Mouse (Mus musculus) Muller cell, postnatal 12 days (primary cell): ENCODE data around the gene Rasal2.
A peak's percentile ranks its signal among the peaks of the same experiment; 100 is the strongest.

Source experiments
- DNase-seq: peaks from one replicate; pipeline ENCODE4 v3.0.0-alpha.2; 2015; ENCODE audit errors: inconsistent ontology term

Rasal2 gene

DNA sequence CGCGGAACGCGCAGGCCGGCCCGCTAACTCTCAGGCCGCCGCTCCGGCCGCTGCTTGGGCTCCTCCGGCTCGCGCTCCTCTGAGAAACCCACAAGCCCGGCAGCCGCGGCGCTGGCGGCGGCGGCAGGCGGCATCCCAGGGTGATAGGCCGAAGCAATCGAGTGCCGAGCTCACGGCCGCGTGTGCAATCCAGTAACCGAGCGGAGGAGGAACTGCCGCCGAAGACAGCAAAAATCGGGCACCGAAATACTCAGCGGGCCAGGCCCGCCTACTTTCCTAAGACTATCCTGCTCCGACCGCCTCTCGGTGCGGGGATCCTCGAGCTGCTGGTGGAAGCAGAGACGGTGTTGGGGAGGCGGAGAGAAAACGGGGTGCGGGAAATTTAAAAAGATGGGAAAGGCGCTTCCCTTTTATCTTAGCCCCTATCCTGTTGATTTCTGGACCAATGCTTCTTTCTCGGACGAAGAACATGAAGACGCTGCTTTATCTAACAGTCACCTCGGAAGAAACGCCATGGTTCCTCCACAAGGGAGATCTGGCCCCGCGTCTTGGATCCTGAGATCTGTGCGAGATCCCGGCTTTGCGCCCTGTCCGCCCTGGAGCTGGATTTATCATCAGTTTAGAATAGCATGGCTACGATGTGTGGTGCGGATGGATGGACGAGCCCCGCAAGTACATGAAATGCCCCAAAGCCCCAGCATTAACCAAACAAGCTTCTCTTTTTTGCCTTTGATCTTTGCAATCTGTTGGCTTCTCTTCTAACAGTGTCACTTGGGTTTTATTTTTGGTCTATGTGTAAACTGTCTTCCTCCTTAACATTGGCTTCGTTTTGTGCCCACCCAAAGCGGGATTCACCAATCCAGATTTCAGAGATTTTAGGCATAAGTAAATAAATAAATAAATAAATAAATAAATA, at the start of gene Rasal2:
Gene Rasal2, minus strand, starts transcription at position 142 of the 916 bp plus-strand sequence.
- peak; percentile 96 for DNase-seq

DNA sequence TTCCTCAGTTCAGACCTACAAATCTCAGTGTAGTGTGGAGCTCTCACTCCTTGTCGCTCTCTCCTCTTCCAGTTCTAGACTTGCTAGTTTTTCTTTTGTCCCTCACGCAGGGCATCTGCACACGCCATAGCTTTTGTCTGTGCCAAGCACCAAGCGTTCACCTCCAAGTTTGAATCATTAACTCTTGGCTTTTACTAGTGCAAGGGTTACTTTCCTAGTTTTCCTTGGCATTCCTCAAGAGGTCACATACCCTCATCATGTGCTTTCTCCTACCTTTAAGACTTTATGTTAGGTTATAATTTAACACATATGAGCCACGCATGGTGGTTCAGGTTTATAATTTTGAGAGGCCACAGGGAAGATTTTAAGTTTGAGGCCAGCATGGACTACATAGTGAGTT, 48.9 kb upstream of the Rasal2 start:
- DNase-seq, result no peak

DNA sequence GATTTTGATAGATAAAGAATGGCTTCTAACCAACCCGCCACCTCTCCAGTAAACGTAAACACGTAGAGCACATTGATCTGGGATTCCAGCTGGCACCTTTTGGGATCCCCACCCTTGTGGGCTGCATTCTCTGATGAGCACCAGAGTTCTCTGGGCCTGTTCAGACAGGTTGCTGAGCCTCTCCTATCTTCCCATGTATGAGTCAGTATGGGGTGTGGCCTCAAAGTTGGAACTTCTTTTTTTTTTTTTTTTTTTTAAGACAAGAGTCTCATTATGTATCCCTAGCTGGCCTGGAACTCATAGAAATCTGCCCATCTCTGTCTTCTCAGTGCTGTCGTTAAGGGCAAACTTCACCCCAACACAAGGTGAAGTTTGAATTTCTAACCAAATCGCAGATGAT, 47.5 kb upstream of the Rasal2 start:
- DNase-seq, result no peak

DNA sequence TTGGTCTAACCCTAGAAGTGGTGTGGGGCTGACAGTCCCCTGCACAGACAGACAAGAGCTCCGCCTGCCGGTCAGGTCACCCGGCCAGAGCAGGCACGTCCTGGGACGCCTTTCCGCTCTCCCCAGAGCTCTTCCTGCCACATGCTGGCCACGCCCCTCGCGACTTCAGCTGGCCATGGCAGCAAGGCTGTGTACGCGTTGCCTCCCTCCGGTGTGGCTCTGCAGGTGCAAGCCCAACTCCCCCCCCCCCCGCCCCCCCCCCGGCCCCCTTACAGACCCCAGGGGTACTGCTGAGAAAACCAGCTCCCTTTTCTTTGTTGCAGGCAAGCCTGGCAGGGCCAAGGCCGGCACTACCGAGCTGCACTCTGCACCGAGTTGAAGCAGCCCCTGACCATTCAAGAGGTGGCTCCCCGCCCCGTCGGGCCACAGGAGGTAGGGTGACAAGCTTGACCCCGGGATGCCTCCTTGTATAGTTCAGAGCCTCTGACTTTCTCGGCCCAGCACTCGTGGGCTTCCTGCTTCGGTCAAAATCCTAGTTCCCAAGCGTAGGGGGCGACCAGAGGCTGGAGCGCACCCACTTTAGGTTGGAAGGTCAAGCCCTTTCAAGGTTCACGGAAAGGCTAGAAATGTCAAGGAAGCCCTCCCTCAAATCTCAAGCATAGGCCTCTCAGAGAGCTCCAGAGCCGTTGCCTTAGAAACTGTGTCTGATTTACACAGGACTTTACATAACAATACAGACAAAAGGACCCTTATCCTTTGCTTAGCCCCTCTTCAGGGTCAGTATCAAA, 46.2 kb upstream of the Rasal2 start, which contains the start of gene Cryzl2:
Gene Cryzl2, plus strand, starts transcription at position 157 of the 788 bp plus-strand sequence.
- peak; percentile 71 for DNase-seq

DNA sequence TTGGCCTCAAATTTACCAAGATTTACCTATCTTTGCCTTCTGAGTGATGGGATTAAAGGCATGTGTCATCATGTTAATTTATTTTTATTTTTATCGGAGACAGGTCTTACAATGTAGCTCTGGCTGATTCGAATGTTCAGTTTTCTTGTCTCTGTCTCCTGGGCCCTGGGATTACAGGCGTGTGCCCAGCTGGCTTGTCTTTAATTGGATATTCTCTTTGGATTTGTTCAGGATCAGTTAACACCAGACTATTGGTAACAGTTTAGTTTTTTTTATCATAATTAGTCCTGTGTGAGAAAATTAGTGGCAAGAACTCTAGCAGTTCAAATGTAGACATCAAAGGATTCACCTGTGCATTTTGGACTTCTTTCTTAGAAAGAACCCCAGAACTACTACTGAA, 45.4 kb upstream of the Rasal2 start:
- DNase-seq, result no peak

DNA sequence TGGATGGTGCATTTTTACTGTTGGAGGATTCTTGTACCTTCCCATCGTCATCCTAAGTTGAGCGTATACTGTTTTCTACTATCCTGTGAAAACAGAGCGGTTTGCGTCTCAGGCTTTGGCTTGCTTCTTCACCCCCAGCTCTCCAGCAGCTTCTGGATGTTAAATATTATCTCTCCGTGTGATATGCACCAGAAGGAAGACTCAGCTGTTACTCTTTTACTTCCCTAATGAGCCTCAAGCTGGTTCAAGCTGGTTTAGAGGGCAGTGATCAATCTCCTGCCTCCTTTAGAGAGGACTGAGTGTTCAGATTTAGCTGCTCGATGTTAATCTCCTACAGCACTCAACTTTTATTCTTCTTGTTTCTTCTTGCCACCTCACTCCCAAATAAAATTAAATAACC, 42.5 kb upstream of the Rasal2 start:
- DNase-seq, result no peak

DNA sequence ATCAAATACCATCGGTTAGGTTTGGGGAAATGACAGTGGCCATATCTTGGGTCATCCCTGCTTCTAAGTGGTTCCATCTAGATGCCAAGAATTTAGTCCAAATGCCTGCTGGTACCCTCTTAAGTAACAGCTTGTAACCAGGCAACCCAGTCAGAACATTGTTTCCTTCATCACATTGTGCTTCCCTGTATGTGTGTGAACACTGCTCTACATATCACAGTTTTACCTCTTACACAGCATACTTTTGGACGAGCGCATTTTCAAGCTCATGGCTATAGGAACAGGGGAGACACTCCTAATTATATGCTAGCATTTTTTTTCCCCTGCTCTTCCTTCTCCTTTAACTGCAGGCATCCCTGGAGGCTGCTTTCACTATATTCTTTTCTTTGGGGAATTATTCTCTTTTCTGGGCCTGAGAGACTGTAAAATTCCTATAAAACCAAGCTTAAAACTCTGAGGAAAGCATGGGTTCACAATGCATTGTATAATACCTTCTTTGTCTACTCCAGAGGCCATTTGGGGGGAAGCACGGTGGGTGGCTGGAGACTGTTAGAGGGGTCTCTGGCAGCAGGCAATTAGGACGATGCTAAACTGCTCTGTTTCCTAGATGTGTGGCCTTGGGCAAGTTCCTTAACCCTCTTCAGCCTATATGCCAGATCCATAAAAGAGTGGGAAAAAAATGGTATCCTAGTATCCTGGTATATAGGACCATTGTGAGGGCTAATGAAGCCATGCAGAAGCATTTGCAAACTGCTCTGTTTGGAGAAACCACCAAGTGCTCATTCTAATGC, 40.6 kb upstream of the Rasal2 start:
- DNase-seq, result no peak

DNA sequence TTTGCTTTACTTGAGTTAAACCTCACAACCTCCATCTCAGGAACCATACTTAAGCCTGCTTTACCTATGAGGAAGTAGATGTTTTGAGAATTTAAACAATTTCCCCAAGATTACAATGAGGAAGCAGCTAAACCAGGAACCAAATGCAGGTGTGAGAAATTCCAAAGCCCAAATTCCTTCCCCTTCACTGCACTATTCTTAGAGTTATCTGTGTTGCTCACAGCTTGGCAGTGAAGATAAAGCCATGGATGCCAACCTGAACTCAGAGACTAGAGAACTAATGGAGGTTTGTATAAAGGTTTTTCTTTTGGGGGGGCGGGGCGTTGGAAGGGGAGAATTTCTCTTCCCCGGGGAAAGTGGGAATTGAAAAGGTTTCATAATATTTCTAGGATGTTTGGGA, 39.9 kb upstream of the Rasal2 start:
- DNase-seq, result no peak

DNA sequence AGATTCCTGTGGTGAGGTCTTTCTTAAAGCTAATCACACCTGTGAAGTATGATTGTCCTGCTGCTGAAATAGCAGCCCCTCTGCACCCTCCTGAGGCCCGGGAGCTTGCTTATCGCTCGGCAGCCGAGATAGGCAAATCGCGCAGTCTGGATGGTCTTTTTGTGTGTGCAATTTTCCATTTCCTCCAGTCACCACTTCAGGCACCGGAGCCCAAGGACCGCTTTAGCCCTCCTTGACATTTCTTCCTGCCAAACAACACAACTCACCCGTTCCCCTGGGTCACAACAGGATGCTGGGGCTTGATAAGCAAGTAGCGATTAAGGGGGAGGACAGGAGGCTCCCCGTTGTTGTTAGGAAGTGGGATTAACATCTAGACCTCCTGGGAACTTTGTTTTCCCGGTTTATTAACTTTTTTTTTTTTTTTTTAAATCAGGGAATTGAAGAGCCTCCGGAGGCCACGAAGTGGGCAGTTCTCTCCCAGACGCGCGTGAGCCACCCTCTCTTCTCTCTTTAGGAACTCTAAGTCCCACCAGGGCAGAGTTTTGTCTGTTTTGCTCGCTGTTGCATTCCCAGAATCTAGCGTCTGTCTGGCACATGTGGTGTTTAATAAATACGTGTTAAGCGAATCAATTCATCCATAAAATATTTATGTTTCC, 37.7 kb upstream of the Rasal2 start:
- DNase-seq, result no peak

DNA sequence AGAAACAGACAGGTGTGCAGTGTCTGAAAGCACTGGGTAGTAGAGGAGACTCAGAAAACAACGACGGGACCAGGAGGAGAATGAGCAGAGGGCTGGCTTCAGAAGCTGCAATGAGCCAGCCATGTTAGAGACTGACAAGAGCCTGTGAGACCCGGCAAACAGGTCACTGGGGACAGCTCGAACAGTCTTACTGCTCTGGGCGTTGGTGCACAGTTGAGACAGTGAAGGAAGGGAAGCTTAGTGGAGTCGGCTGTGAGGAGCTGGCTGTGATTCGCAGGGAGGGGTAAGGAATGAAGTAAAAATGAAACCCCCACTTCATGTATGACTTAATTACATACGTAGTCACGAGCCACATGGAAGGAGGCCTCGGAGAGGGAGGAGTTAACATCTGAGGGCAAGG, 37.1 kb upstream of the Rasal2 start:
- no peak for DNase-seq

DNA sequence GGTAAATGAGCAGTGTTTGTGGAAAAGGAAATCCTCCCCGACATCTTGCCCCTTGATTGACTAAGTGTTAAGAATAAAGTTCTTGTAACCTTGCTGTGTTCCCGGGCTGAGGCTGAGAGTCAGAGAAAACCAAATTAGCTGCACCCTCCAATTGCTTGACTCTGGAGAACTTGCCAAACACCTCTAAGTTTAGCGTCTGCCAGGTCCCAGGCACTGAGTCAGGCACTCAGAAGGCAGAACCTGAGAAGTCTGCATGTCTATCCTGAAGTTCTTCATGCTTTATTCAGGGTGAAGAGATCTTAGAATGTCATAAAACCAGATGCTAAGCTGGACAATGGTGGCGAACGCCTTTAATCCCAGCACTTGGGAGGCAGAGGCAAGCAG, 36.4 kb upstream of the Rasal2 start:
- DNase-seq, result no peak

DNA sequence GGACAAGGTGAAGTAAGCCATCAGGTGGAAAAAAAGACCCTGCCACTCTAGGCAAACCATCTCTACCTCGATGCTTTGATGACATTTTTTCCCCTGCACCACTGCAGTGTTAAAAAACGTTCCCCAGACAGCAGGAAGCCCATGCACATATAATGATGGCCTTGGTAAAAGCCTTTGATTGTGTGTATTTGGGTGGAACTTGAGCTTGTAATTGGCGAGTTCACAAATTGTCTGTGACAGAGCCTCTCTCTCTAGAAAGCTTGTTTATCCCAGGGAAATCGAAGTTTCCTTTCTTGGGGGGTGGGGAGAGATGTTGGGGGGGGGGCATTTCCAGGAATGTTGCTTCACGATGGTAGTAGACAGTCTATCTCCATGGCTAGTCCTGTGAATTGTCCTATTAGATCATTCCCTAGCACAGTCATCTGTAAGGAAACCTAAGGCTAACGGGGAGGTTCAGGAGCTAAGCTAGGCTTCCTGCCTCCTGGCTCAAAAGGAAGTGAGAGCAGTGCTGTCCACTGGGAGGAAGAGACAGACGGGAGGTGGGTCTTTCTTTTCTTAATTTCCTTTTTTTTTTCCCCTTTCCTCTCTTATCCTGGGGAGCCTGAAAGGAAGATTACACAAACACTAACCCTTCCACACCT, 35.9 kb upstream of the Rasal2 start:
- DNase-seq, result no peak

DNA sequence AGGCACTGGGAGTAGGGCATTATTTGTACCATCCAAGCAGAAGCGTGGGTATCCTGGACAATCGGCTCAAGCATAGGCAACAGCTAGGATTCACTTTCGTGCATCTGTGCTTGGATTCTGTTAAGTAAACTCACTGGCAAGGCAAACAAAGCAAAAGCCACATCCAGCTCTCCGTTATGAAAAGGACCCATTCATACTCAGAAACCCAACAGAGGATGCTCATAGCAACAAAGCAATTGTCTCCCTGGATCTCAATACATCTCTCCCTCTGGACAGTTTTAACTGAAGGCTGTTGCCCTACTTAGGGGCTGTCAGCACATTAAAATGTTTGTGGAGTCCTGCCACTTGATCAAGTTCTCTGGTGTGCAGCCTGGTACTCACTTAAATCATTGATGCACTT, 34.7 kb upstream of the Rasal2 start:
- DNase-seq, result peak; percentile 75

DNA sequence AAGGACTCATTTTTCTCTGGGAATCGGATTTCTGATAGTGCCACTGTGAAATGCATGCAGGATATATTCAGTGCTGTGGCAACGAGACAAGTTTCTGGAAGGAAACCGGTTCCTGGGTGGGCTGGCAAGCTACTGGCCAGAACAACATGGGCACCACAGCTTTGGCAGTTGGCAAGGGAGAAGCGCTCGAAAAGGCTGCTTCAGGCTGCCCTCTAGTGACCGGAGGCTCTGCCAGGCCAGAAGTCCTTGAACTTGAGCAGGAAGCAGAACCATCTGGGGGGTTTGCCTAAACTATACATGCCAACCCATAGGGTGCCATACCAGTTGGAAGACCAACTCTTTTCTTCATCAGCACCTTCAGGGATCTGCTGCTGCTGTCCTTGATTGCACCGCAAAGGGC, 33.9 kb upstream of the Rasal2 start:
- peak; percentile 51 for DNase-seq

DNA sequence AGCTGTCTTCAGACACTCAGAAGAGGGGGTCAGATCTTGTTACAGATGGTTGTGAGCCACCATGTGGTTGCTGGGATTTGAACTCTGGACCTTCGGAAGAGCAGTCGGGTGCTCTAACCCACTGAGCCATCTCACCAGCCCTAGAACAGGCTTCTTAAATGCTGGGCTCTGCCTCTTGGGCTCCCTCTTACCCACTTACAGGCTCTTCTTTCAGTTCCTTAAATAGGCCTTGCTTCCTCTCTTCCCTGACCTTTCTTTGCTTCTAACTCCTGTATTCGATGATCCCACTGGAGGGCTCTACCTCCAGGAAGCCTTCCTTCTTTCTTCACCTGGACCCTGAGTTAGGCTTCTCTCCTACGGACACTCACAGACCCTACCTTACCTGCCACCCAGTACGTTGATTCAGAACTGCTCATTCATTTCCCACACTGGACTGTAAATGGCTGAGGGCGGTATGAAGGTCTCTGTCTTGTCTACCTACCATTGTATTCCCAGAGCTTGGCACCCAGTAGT, 33.1 kb upstream of the Rasal2 start:
- no peak for DNase-seq

DNA sequence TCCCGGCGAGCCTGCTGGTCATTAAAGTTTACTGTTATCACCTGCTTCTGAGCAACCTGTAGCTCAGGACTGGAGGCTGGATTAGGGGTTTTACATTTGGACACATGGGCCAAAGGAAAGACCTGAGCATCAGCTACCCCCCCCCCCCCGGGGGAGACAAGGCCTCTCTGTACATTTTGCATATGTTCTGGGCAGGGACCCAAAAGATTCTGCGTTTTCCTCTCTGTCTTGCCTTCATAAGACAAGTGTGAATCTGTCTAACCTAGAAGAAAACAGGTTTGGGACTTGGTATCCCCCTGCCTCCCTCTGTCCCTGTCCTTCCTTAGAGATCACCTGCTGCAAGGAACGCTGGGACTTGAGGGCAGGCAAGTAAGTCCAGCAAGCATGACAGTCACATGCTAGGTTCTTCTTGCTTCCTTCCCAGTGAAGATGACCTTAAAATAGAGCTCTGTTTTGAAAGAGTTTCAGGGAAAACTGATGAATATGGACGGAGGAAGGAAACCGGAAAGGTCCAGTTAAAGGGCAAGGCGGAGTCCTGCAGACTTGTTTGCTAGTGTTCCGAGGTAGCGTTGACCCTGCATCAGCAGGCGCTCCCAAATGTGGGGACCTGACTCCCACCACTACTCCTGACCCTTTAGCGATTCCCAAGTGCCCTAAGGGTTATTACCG, 32.4 kb upstream of the Rasal2 start:
- no peak for DNase-seq

DNA sequence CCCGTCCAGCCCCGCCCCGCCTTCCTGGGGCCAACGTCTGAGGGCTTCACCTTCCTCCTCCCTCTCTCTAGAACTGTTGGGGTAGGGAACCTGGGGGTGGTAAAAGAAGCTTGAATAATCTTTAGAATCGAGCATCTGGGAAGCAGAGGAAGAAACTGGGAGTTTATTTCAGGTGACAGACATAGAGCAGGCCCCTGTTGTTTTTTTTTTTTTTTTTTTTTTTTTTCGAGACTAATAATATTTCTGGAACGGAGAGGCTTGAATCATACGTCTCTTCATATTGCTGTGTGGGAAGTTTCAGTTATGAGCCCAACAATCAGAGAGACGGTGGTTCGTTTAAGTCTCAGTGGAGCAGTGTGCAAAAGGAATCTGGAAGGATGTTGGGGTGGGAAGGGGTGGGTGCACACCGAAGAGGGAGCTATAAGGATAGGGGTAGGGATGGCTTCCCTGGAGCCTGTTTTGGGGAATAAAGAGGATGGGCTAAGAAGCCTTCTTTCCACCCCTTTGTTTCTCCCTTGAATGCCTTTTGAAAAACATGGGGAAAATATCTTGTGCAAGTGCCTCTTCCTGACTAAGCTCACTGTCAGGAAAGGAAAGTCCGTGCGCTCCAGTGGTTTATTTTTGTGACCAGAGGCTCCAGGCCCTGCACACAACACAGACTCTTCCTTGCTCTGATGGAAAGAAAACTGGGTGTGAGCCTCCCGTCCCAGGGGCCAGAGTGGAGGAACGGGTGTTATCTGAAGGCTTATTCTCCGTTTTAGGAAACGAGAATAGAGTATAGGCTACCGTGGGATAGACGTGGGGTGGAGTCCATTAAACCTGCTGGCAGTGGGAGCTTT, 31.5 kb upstream of the Rasal2 start:
- no peak for DNase-seq

DNA sequence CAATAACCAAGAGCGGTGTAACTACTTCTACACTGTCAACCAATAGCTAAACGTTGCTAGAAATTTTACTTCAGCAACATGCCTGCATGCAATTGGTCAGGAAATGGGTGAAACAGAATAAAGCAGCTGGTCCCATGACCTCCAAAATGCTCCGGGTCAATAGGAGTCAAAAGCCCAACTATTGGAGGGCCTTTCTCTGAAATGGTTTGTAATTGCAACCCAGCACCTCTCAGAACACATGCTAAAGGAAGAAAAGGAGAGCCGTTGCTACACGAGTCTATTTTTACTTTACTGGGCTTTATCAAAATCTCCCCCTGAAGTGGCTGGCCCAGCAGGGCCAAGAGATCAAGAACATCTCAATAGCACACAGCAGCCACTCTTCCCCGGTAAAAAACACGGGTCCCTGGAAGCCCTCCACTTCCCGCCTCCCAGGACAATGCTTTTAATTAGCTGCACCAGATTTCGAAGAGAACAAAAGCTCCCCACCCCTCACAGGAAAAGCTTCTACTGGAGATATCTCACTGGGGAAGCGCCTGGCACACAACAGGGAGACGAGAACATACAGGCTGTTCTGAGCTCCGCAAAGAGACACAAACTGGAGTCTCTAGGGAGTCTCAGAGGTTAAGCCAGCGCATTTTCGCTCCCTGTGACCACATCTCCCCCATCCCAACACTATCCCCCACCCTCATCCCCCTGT, 30.8 kb upstream of the Rasal2 start:
- DNase-seq, result no peak
